Mouse (Mus musculus) kidney, adult 2 months (tissue): ENCODE data around the gene Arl13a.
"Not testable (repeated sequence)": the region's sequence is repeated elsewhere in the genome, so short reads cannot be mapped to it uniquely, and the experiment has no call there.

Source experiments
- CTCF ChIP-seq: fragments of 200-500 bp; conservative IDR thresholded peaks from 2 replicates; pipeline ENCODE4 v1.5.1; 2011; ENCODE audit warnings: low read depth, mild to moderate bottlenecking, control low read depth, low read length, moderate library complexity, mixed read lengths; ENCODE audit not compliant: insufficient read depth, insufficient read length
- POLR2A ChIP-seq: fragments of 200-500 bp; IDR thresholded peaks from one replicate; pipeline ENCODE4 v1.6.1; 2011; ENCODE audit warnings: low read depth, low read length, control low read depth

DNA sequence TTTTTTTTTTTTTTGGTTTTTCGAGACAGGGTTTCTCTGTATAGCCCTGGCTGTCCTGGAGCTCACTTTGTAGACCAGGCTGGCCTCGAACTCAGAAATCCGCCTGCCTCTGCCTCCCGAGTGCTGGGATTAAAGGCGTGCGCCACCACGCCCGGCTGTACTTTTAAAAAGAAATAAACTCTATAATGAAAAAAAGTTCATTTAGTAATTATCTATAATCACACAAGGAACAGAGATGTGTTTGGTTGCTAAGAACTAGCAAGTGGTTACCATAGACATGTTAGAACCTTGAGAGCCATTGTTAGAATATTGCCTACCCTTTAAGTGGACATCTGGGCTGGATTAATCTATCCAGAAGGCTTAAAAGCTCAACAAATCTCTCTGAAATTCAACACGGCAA lies at the start of gene Arl13a:
- not testable (repeated sequence) for TF ChIP-seq CTCF, POLR2A
